Mouse (Mus musculus): ENCODE measurements around the gene Dmrta2. TPM values are rescaled to one million over a fixed set of nuclear protein-coding genes. Genes with fewer than 3 reads are reported as not detected.

The Dmrta2 gene
- polyA plus RNA-seq, 1 experiment from 2014 or later, result 0.26 TPM

GRCm38 (mm10) chr4:109963570-109964279 lies 14.1 kb upstream of the Dmrta2 start:
- Histone ChIP-seq H3K27me3 (no peaks in the 10 kb centered on the region), H3K4me1 (replicated peaks) (peaks cover 8% of the 10 kb centered on the region; the same call in 1 of the 2 replicates), H3K9ac (replicated peaks) (no peak overlapping the region), H3K36me3 (peaks cover 19% of the 10 kb centered on the region), H3K9me3 (no peaks in the 10 kb centered on the region), H3K4me3 (replicated peaks) (no peak overlapping the region), H3K27ac (no peak overlapping the region), H3K4me2 (no peak overlapping the region)
- ATAC-seq (ENCODE audit: insufficient number of reproducible peaks, insufficient read depth, low FRiP score, low TSS enrichment, low read depth), result no peak
- 79% methylated on average over 5 of the region's 5 CpGs for WGBS

DNA sequence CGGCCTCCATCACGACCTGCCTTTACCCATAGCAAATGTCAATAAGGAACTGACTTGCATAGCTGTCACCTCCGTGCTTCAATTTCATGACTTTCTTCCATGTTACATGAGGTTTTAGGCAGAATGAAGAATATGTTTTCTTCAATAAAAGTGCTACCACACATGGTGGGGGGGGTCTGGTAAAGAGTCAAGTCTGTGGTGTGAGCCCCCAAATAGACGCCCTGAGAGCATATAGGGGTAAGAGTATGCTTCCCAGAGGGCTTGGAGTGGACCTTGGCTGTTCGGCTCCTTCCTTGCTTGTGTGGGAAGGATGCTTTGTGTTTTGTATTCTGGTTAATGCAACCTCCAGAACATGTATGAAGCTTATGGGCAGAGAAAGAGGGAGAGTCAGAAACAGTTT lies 8.3 kb upstream of the Dmrta2 start:
- no peak overlapping the region for H3K4me2 ChIP-seq
- H3K9ac ChIP-seq (replicated peaks), result no peak overlapping the region
- no peak overlapping the region for H3K4me3 ChIP-seq (replicated peaks)
- H3K36me3 ChIP-seq, result no peaks in the 10 kb centered on the region
- peaks cover 3% of the 10 kb centered on the region for H3K4me1 ChIP-seq (replicated peaks)
- no peak for ATAC-seq (ENCODE audit: insufficient number of reproducible peaks, insufficient read depth, low FRiP score, low TSS enrichment, low read depth)
- no peak overlapping the region for H3K27ac ChIP-seq
- H3K9me3 ChIP-seq, result no peaks in the 10 kb centered on the region
- H3K27me3 ChIP-seq, result peaks cover 51% of the 10 kb centered on the region
- WGBS, result 82% methylated on average over 5 of the region's 5 CpGs

- no peaks in the 10 kb centered on the region for H3K36me3 ChIP-seq
- H3K27me3 ChIP-seq, result peaks cover 94% of the 10 kb centered on the region
- peak overlapping the region; percentile 36; the same call in 1 of the 2 replicates for H3K4me2 ChIP-seq
- H3K4me1 ChIP-seq (replicated peaks), result peaks cover 23% of the 10 kb centered on the region
- WGBS, result 2% methylated on average over 20 of the region's 20 CpGs
- no peak for ATAC-seq (ENCODE audit: insufficient number of reproducible peaks, insufficient read depth, low FRiP score, low TSS enrichment, low read depth)
- no peak overlapping the region for H3K9ac ChIP-seq (replicated peaks)
- H3K27ac ChIP-seq, result no peak overlapping the region
- peaks cover 4% of the 10 kb centered on the region; the same call in 1 of the 2 replicates for H3K9me3 ChIP-seq
- no peak overlapping the region; the same call in 1 of the 2 replicates for H3K4me3 ChIP-seq (replicated peaks)
Measured at GRCm38 (mm10) chr4:109973991-109974654, 3.7 kb upstream of the Dmrta2 start.

DNA sequence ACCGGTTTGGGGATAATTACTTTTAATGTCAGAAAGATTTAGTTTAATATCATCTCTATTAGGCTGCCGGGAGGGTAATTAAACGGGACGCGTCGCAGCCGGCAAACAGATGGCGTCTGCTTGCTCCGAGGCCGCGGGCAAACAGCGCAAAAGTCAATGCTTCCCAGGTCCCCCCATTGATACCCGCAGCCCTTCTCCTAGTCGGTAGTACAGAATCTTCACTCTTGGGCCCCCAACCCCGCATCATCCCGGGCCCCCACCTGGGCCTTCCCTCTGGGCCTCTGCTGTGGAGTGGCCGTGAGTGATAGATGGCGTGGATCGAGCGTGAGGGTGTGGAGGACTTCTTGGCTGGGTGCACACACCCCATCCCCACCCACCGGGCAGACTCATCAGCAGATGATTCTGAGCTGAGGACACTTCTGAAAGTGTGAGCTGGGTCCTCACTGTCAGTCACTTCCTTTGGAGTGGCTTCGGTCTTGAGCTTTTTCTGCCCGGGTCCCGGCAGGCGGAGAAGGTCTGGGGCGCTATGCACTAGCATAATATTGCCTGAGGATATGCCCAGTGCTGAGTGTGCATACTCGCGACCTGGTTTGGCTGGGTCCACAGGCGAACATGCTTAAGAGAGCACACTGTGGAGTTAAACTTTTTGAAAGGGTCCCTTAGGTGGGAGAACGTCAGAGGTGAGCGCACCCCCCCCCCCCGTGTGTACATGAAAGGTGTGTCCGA lies 3.0 kb upstream of the Dmrta2 start:
- WGBS, result 2% methylated on average over 33 of the region's 33 CpGs
- peak overlapping the region; percentile 36; the same call in 1 of the 2 replicates for H3K4me2 ChIP-seq
- ATAC-seq (ENCODE audit: insufficient number of reproducible peaks, insufficient read depth, low FRiP score, low TSS enrichment, low read depth), result no peak

GRCm38 (mm10) chr4:109975381-109976240 lies 2.2 kb upstream of the Dmrta2 start:
- Histone ChIP-seq H3K4me3 (replicated peaks) (no peak overlapping the region), H3K9ac (replicated peaks) (no peak overlapping the region), H3K4me2 (no peak overlapping the region), H3K36me3 (no peaks in the 10 kb centered on the region), H3K4me1 (replicated peaks) (peaks cover 33% of the 10 kb centered on the region), H3K27me3 (peaks cover 97% of the 10 kb centered on the region), H3K27ac (no peak overlapping the region), H3K9me3 (peaks cover 4% of the 10 kb centered on the region; the same call in 1 of the 2 replicates)
- 7% methylated on average over 25 of the region's 25 CpGs for WGBS
- no peak; the same call in 1 of the 2 replicates for ATAC-seq (ENCODE audit: insufficient number of reproducible peaks, insufficient read depth, low FRiP score, low TSS enrichment, low read depth)

More for the DNA sequence above, 3.0 kb upstream of the Dmrta2 start:
- Histone ChIP-seq H3K27me3 (peaks cover 95% of the 10 kb centered on the region), H3K9me3 (peaks cover 4% of the 10 kb centered on the region; the same call in 1 of the 2 replicates), H3K36me3 (no peaks in the 10 kb centered on the region), H3K9ac (replicated peaks) (no peak overlapping the region), H3K4me3 (replicated peaks) (no peak overlapping the region; the same call in 1 of the 2 replicates), H3K27ac (no peak overlapping the region), H3K4me1 (replicated peaks) (peaks cover 26% of the 10 kb centered on the region)

- H3K9me3 ChIP-seq, result peaks cover 4% of the 10 kb centered on the region; the same call in 1 of the 2 replicates
- H3K4me1 ChIP-seq (replicated peaks), result peaks cover 34% of the 10 kb centered on the region
- H3K27ac ChIP-seq, result no peak overlapping the region
- H3K9ac ChIP-seq (replicated peaks), result no peak overlapping the region
- no peaks in the 10 kb centered on the region for H3K36me3 ChIP-seq
- no peak for ATAC-seq (ENCODE audit: insufficient number of reproducible peaks, insufficient read depth, low FRiP score, low TSS enrichment, low read depth)
- H3K27me3 ChIP-seq, result peaks cover 97% of the 10 kb centered on the region
- 1% methylated on average over 34 of the region's 34 CpGs for whole genome bisulfite sequencing
- H3K4me2 ChIP-seq, result no peak overlapping the region
- no peak overlapping the region for H3K4me3 ChIP-seq (replicated peaks)
Measured at GRCm38 (mm10) chr4:109976273-109977147, 1.3 kb upstream of the Dmrta2 start.

GRCm38 (mm10) chr4:109978068-109978857 lies 410 bp downstream of the Dmrta2 start:
- H3K36me3 ChIP-seq, result no peaks in the 10 kb centered on the region
- H3K9ac ChIP-seq (replicated peaks), result peak overlapping the region; percentile 53
- WGBS, result under 1% methylated on average over 55 of the region's 56 CpGs
- H3K27me3 ChIP-seq, result peaks cover 97% of the 10 kb centered on the region
- peak overlapping the region; percentile 48 for H3K4me3 ChIP-seq (replicated peaks)
- ATAC-seq (ENCODE audit: insufficient number of reproducible peaks, insufficient read depth, low FRiP score, low TSS enrichment, low read depth), result peak; percentile 44
- peaks cover 47% of the 10 kb centered on the region for H3K4me1 ChIP-seq (replicated peaks)
- no peak overlapping the region for H3K27ac ChIP-seq
- H3K4me2 ChIP-seq, result peak overlapping the region; percentile 73
- peaks cover 4% of the 10 kb centered on the region; the same call in 1 of the 2 replicates for H3K9me3 ChIP-seq

DNA sequence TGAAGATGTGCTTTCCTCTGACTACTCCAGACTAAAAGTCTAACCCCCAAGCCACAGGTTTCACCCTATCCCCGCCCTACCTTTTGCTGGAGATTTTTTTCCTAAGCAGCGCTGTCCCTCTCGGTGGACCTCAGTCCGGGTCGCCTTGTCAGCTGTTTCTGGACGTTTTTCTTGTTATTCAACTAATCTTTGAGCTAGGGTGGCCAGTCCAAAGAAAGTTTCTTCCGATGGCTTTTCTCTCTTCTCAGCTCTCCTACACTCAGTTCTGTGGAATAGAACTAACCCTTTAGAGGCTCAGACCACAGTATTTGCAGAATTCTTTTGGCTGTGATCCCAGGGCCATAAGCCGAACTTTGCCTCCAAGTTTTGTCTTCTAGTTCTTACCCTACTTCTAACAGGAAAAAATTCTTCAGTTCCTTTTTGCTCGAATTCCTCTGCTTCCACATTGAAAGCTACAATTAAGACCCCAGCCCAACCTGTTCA lies 1.0 kb downstream of the Dmrta2 start:
- no peak for ATAC-seq (ENCODE audit: insufficient number of reproducible peaks, insufficient read depth, low FRiP score, low TSS enrichment, low read depth)
- WGBS, result 2% methylated on average over 9 of the region's 9 CpGs
- Histone ChIP-seq H3K9ac (replicated peaks) (no peak overlapping the region; the same call in 1 of the 2 replicates), H3K4me2 (peak overlapping the region; percentile 73; the same call in 1 of the 2 replicates), H3K27me3 (peaks cover 97% of the 10 kb centered on the region), H3K27ac (no peak overlapping the region), H3K4me1 (replicated peaks) (peaks cover 53% of the 10 kb centered on the region), H3K4me3 (replicated peaks) (peak overlapping the region; percentile 48), H3K36me3 (no peaks in the 10 kb centered on the region), H3K9me3 (peaks cover 4% of the 10 kb centered on the region; the same call in 1 of the 2 replicates)

Data from limb, embryonic 12.5 days (tissue).